Mouse (Mus musculus): ENCODE results near the gene Camk2g. TPM values are rescaled to one million over a fixed set of nuclear protein-coding genes. Genes with fewer than 3 reads are reported as not detected.

The Camk2g gene
- total and polyA plus RNA-seq, 3 experiments: 15.7 to 33.1 (median 18.5) TPM

GRCm38 (mm10) chr14:20806116-20806840 is 12.4 kb upstream of the Camk2g start:
- peaks cover 15 to 53% of the 10 kb centered on the region in 2 experiments; a peak in 3 of 4 replicates for H3K4me1 ChIP-seq (ENCODE audit: control insufficient read depth in 1 of 2, insufficient read depth in 2 of 2)
- no peak overlapping the region for H3K27ac ChIP-seq (ENCODE audit: insufficient read depth, low read depth)
- no peak for DNase-seq (ENCODE audit: extremely low read depth)
- no peaks in the 10 kb centered on the region for H3K79me2 ChIP-seq (replicated peaks; ENCODE audit: control insufficient read depth, extremely low read depth, insufficient read depth, poor library complexity, severe bottlenecking)
- no peaks in the 10 kb centered on the region for H3K36me3 ChIP-seq (replicated peaks in 1 of 2; ENCODE audit: control insufficient read depth in 1 of 2, insufficient read depth in 1 of 2, low read length in 1 of 2)
- dilution Hi-C loops (cut with MboI; ENCODE audit: extremely low pct_ligation_motif_present, extremely low pct_unique_long_range_greater_than_20kb, low sequenced_read_pairs): no loop called here
- no peaks in the 10 kb centered on the region for H3K27me3 ChIP-seq (replicated peaks)
- no peaks in the 10 kb centered on the region for H3K9me3 ChIP-seq (replicated peaks; ENCODE audit: low read length)
- in situ Hi-C loops (cut with MboI; ENCODE audit: low pct_ligation_motif_present, low pct_unique_long_range_greater_than_20kb, low sequenced_read_pairs): no loop called here
- H3K9ac ChIP-seq (ENCODE audit: insufficient read depth, low read depth): no peak overlapping the region
- H3K4me2 ChIP-seq (ENCODE audit: insufficient read depth, low read depth, poor library complexity, severe bottlenecking): no peak overlapping the region
- TF ChIP-seq ZC3H11A (IDR thresholded peaks at IDR 0.05; ENCODE audit: low read depth, low read length) (no peak), MAZ (IDR thresholded peaks at IDR 0.05; ENCODE audit: low read depth, low read length) (no peak), ZNF384 (IDR thresholded peaks at IDR 0.05; ENCODE audit: low read depth, low read length) (no peak), NELFE (IDR thresholded peaks at IDR 0.05; ENCODE audit: low read depth, low read length) (no peak), RAD21 (IDR thresholded peaks at IDR 0.05; ENCODE audit: low read depth, low read length) (no peak), KAT2A (IDR thresholded peaks at IDR 0.05; ENCODE audit: insufficient replicate concordance, low read length) (no peak), RCOR1 (conservative IDR thresholded peaks at IDR 0.05; ENCODE audit: low read depth, low read length) (no peak), TCF12 (IDR thresholded peaks at IDR 0.05; ENCODE audit: low read depth, low read length) (no peak), MAFK (IDR thresholded peaks at IDR 0.05; ENCODE audit: insufficient replicate concordance, low read length) (no peak), MYC (IDR thresholded peaks at IDR 0.05; ENCODE audit: low read depth, low read length) (no peak), USF1 (IDR thresholded peaks at IDR 0.05; ENCODE audit: low read depth, low read length) (no peak), PAX5 (IDR thresholded peaks at IDR 0.05; ENCODE audit: low read length) (no peak), JUND (conservative IDR thresholded peaks at IDR 0.05; ENCODE audit: low read depth, low read length) (no peak), EP300 (IDR thresholded peaks at IDR 0.05; ENCODE audit: low read length) (no peak), CHD2 (IDR thresholded peaks at IDR 0.05; ENCODE audit: low read length) (no peak), SMC3 (IDR thresholded peaks at IDR 0.05; ENCODE audit: low read depth, low read length) (no peak)
- H3K4me3 ChIP-seq (replicated peaks in 1 of 3; ENCODE audit: low read depth in 2 of 3, low read length in 2 of 3, poor library complexity in 1 of 3): no peak overlapping the region

- Histone ChIP-seq H3K4me2 (ENCODE audit: insufficient read depth, low read depth, poor library complexity, severe bottlenecking) (no peak overlapping the region), H3K27me3 (replicated peaks) (no peaks in the 10 kb centered on the region), H3K4me1 (ENCODE audit: control insufficient read depth in 1 of 2, insufficient read depth in 2 of 2) (peaks cover 8 to 46% of the 10 kb centered on the region in 2 experiments), H3K9me3 (replicated peaks; ENCODE audit: low read length) (no peaks in the 10 kb centered on the region), H3K36me3 (replicated peaks in 1 of 2; ENCODE audit: control insufficient read depth in 1 of 2, insufficient read depth in 1 of 2, low read length in 1 of 2) (no peaks in the 10 kb centered on the region), H3K4me3 (replicated peaks in 1 of 3; ENCODE audit: low read depth in 2 of 3, low read length in 2 of 3, poor library complexity in 1 of 3) (no peak overlapping the region), H3K79me2 (replicated peaks; ENCODE audit: control insufficient read depth, extremely low read depth, insufficient read depth, poor library complexity, severe bottlenecking) (no peaks in the 10 kb centered on the region), H3K9ac (ENCODE audit: insufficient read depth, low read depth) (no peak overlapping the region), H3K27ac (ENCODE audit: insufficient read depth, low read depth) (no peak overlapping the region)
- in situ Hi-C loops (cut with MboI; ENCODE audit: low pct_ligation_motif_present, low pct_unique_long_range_greater_than_20kb, low sequenced_read_pairs) (no loop called here), dilution Hi-C loops (cut with MboI; ENCODE audit: extremely low pct_ligation_motif_present, extremely low pct_unique_long_range_greater_than_20kb, low sequenced_read_pairs) (no loop called here)
- DNase-seq (ENCODE audit: extremely low read depth): no peak
- TF ChIP-seq EP300 (IDR thresholded peaks at IDR 0.05; ENCODE audit: low read length) (0 out of 2 replicates have a peak, but pooled peaks have one; percentile 17), BHLHE40 (IDR thresholded peaks at IDR 0.05; ENCODE audit: low read depth, low read length) (no peak), CHD1 (IDR thresholded peaks at IDR 0.05; ENCODE audit: low read depth, low read length) (no peak), ELF1 (IDR thresholded peaks at IDR 0.05; ENCODE audit: low read depth, low read length) (no peak), TCF12 (IDR thresholded peaks at IDR 0.05; ENCODE audit: low read depth, low read length) (no peak), RAD21 (IDR thresholded peaks at IDR 0.05; ENCODE audit: low read depth, low read length) (no peak)
Observed at GRCm38 (mm10) chr14:20804964-20805672, 11.2 kb upstream of the Camk2g start.
